Mouse (Mus musculus) thymus, adult 2 months (tissue): Measurements from ENCODE around the gene Auts2.

Source experiments
- CTCF ChIP-seq: fragments of 200-500 bp; IDR thresholded peaks from 2 replicates; pipeline ENCODE4 v1.5.1; 2012; ENCODE audit warnings: mild to moderate bottlenecking, control low read depth, low read length, moderate library complexity, borderline replicate concordance; ENCODE audit not compliant: control insufficient read depth, poor library complexity, insufficient read depth; ENCODE audit errors: extremely low read depth
- POLR2A ChIP-seq: fragments of 200-500 bp; IDR thresholded peaks from 2 replicates; pipeline ENCODE4 v1.6.1; 2012; ENCODE audit warnings: mild to moderate bottlenecking, low read length, control low read depth, moderate library complexity; ENCODE audit not compliant: control insufficient read depth, poor library complexity, insufficient read depth; ENCODE audit errors: extremely low read depth

- TF ChIP-seq CTCF, result no peak
- no peak for TF ChIP-seq POLR2A
Measured at GRCm38 (mm10) chr5:131537831-131538310, 1005.3 kb downstream of the Auts2 start.
